Mouse (Mus musculus) layer of hippocampus, postnatal 25 days (tissue): ENCODE data around the gene Mcoln3. TPM values are rescaled to one million over a fixed set of nuclear protein-coding genes. Genes with fewer than 3 reads are reported as not detected.

Experiments used
- DNase-seq, 2 experiments: peaks; one replicate each; pipeline ENCODE4 v3.0.0; 2022; ENCODE audit warnings: mixed read lengths in 2 of 2, low spot score in 1 of 2; ENCODE audit errors: extremely low spot score in 1 of 2
- total RNA-seq, 2 experiments: library from RNA; stranded (reverse); gene quantifications; 2 replicates each; pipeline ENCODE4 v1.2.3; 2021

Mcoln3 gene
- total RNA-seq, 2 experiments from 2014 or later, result not detected

DNA sequence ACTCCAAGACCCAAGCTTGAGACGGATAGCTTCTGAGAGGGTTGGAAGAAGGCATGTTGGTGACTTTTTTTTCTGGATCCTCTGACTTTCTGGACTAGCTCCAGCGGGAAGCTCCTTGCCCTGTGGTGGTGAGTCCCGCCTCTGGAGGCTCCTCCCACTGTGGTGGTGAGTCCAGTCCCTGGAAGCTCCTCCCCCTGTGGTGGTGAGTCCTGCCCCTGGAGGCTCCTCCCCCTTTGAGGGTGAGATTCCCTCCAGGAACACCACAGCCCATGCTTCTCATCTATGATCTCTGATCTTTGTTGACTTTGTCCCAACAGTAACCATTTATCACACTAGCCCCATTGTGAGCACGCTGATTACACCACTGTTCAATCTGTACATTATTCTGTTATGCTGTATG, 44.9 kb downstream of the Mcoln3 start:
- DNase-seq, result no peak

GRCm38 (mm10) chr3:146169356-146169755, 52.1 kb downstream of the Mcoln3 start:
- DNase-seq, result no peak

GRCm38 (mm10) chr3:146173030-146173429, 55.8 kb downstream of the Mcoln3 start:
- DNase-seq, result no peak

DNA sequence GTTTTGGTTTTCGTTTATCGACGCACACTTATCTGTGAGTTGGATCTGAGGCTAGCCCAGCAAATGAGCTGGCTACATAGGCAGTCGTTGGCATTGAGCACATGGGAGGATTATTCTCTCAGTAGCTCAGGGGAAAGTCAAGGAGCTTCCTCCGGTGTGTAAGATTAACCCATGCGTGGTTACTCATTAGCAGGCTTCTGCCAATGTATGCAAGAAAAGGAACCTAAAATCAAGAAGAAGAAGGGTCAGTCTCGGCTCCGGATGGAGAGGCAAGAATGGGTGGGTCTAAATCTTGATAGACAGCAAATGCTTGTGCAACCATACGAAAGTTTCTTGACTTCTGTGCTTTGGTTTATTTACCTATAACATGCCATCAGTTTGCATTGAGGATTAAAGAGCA, 57.0 kb downstream of the Mcoln3 start:
- no peak for DNase-seq

DNA sequence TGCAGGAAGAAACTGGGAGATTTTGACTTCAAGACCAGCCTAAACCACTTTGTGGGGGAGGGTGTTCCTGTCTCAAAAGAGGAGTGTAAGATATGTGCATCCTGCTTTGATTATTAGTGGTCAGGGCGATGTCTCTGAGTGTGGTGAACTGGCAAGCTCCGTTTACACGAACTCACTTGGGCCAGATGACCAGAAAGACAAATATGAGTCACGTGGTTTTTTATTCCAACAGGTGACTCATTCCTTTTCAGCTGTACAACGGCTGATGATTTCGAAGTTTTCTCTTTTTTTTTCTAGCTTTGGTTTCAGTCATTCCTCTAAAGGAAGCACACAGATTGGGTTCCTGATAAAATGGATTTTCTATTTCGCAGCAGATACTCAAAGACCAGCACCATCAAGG, 60.0 kb downstream of the Mcoln3 start:
- DNase-seq, result no peak

DNA sequence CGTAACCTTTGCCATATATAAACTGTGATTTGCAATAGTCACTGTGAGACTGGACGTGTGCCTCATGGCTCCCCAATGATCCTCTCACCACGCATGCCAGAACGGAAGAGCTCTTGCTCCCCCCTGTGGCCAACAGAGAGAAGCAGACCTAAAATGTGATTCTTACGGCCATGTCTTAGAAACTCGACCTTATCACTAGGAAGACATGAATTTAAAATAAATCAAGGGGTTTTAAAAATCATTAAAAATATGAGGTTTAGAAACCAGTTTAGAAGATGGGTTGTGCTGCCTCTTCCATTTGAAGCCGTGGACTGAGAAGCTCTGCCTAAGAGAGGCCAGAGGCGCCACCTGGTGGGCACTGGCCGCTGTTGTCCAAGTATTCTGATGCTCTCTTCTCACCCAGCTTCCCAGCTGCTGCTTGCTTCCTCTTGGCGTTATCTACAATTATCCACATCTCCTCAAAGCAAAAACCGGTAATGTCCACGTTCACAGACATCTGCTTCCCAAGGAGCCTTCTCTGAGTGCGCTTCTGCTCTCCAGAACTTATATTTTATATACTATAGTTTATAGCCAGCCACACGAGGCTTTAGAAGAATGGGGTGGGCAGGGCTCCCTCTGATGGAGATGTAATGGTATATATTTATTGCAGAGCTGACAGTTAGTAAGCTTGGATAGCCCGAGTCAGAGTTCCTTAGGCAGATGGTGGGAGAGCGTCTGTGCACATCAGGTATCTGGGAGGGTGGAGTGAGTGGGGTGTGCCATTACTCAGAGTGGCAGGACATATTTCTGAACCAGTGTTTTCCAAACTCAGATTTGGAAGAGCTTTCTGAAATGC, 60.7 kb downstream of the Mcoln3 start:
- DNase-seq, result peak; percentile 62 to 91

DNA sequence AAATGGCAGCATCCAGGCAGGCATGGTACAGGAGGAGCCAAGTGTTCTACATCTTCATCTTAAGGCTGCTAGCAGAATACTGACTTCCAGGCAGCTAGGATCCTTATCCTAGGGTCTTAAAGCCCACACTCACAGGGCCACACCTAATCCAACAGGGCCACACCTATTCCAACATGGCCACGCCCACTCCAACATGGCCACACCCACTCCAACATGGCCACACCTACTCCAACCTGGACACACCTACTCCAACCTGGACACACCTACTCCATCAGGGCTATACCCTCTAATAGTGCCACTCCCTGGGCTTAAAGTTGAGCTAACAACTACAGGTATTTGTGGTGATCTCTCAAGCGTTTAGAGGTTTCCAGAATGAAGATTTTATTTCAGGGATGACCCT, 63.1 kb downstream of the Mcoln3 start:
- DNase-seq, result no peak

GRCm38 (mm10) chr3:146180986-146181385, 63.7 kb downstream of the Mcoln3 start:
- peak in 1 of 2 experiments; percentile 62 for DNase-seq

DNA sequence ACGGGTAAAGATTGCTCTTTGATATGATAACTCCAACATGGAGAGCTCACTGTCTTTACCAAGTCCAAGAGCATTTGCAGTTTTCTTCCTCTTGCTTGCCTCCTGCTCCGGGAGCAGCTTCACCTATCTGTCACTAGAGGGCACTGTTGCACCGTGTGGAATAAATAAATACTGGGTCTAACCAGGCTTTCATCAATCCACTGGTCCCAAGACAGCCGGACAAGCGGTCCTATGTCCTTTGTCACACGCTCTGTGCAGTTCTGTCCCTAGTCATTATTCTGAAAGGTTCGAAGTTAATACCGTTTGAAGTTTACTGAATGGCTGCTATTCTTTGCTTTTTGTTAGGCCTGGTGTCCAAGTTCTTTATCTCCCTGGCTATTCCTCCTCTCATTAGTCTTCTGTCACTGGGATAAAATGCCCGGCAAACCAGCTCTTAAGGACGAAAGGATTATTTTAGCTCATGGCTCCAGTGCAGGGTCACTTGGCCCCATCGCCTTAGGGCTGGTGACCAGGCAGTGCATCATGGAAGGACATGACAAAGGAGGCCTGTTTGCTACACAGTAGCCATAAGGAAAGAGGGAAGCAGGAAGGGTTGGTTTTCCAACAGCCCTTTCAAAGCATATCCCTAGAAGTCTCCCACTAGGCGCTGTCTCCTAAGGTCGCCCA, 67.9 kb downstream of the Mcoln3 start:
- peak; percentile 54 to 66 for DNase-seq

- DNase-seq, result no peak
Observed at GRCm38 (mm10) chr3:146186033-146186432, 68.8 kb downstream of the Mcoln3 start.

DNA sequence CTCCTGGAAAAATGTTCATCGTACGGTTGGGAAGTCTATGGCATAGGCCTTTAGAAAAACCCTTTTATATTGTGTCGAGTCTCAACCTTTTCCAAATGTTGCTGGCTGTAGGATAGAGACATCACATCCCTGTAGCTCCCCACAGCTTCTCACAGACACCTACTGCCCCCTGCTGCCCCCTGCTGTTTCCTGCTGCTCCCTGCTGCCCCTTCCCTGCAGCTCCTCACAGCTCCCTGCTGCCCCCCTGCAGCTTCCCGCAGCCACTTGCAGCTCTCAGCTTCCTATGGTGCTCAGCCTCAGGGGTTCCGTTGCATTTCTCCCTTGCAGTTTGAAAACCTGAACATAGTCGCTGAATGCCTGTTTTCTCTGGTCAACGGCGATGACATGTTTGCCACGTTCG, 72.7 kb downstream of the Mcoln3 start:
- no peak for DNase-seq

Other genes with a start within 250 kb of the Mcoln3 start
- 10 to 100 TPM; 12.7 TPM for gene Bcl10, start 194.6 kb upstream of the Mcoln3 start, total RNA-seq
- gene 2410004B18Rik, start 179.4 kb upstream of the Mcoln3 start, total RNA-seq, result 10 to 100 TPM; 36.5 to 37.4 TPM
- gene Syde2, start 129.6 kb upstream of the Mcoln3 start, total RNA-seq, result 1 to 10 TPM; 4.5 to 4.6 TPM
- under 1 TPM; 0.54 TPM for gene Wdr63, start 9.3 kb upstream of the Mcoln3 start, total RNA-seq
- gene Mcoln2, start 32.4 kb downstream of the Mcoln3 start, total RNA-seq, result not detected
- gene Lpar3, start 103.5 kb downstream of the Mcoln3 start, total RNA-seq, result under 1 TPM; 0.47 to 0.57 TPM